Mouse (Mus musculus): ENCODE measurements around the gene Cks1b. TPM values are rescaled to one million over a fixed set of nuclear protein-coding genes. Genes with fewer than 3 reads are reported as not detected.

The Cks1b gene
- total and polyA plus RNA-seq, 2 experiments from 2014 or later = 43.6 to 103 TPM

GRCm38 (mm10) chr3:89393605-89394004, 24.6 kb downstream of the Cks1b start:
- ATAC-seq = peak; percentile 95
- Histone ChIP-seq H3K27ac (peak overlapping the region; percentile 77; the same call in 1 of the 2 replicates), H3K4me1 (ENCODE audit: insufficient read depth, low read length) (peaks cover 41% of the 10 kb centered on the region)

GRCm38 (mm10) chr3:89392871-89393311, 25.3 kb downstream of the Cks1b start:
- Histone ChIP-seq H3K27ac (peak overlapping the region; percentile 58; the same call in 1 of the 2 replicates), H3K9ac (replicated peaks; ENCODE audit: low read length) (peak overlapping the region; percentile 37; the same call in 1 of the 2 replicates), H3K4me2 (ENCODE audit: low read depth, low read length) (peak overlapping the region; percentile 100), H3K4me3 (ENCODE audit: low read length) (peak overlapping the region; percentile 48), H3K9me3 (ENCODE audit: low read length) (no peaks in the 10 kb centered on the region), H3K27me3 (ENCODE audit: insufficient read depth, low read length) (no peaks in the 10 kb centered on the region), H3K36me3 (ENCODE audit: insufficient read depth, low read length) (no peaks in the 10 kb centered on the region), H3K4me1 (ENCODE audit: insufficient read depth, low read length) (peaks cover 41% of the 10 kb centered on the region)
- ATAC-seq (no peak), DNase-seq (ENCODE audit: low spot score) (no peak)
- no peak for TF ChIP-seq CTCF (IDR thresholded peaks at IDR 0.05; ENCODE audit: low read depth)
- WGBS = 0% methylated on average over 20 of the region's 24 CpGs

More at GRCm38 (mm10) chr3:89393605-89394004, 24.6 kb downstream of the Cks1b start:
- Histone ChIP-seq H3K4me2 (ENCODE audit: low read depth, low read length) (peak overlapping the region; percentile 100), H3K27me3 (ENCODE audit: insufficient read depth, low read length) (no peaks in the 10 kb centered on the region), H3K36me3 (ENCODE audit: insufficient read depth, low read length) (no peaks in the 10 kb centered on the region), H3K4me3 (ENCODE audit: low read length) (peak overlapping the region; percentile 48), H3K9me3 (ENCODE audit: low read length) (no peaks in the 10 kb centered on the region), H3K9ac (replicated peaks; ENCODE audit: low read length) (peak overlapping the region; percentile 47)
- WGBS = 0% methylated on average over 15 of the region's 15 CpGs
- TF ChIP-seq CTCF (IDR thresholded peaks at IDR 0.05; ENCODE audit: low read depth) = no peak
- peak; percentile 96 for DNase-seq (ENCODE audit: low spot score)

GRCm38 (mm10) chr3:89391663-89392511, 26.3 kb downstream of the Cks1b start:
- Histone ChIP-seq H3K9me3 (ENCODE audit: low read length) (no peaks in the 10 kb centered on the region), H3K36me3 (ENCODE audit: insufficient read depth, low read length) (no peaks in the 10 kb centered on the region), H3K4me3 (ENCODE audit: low read length) (peak overlapping the region; percentile 48), H3K4me1 (ENCODE audit: insufficient read depth, low read length) (peaks cover 41% of the 10 kb centered on the region), H3K4me2 (ENCODE audit: low read depth, low read length) (peak overlapping the region; percentile 100), H3K27me3 (ENCODE audit: insufficient read depth, low read length) (no peaks in the 10 kb centered on the region), H3K27ac (peak overlapping the region; percentile 58; the same call in 1 of the 2 replicates), H3K9ac (replicated peaks; ENCODE audit: low read length) (peak overlapping the region; percentile 63)
- WGBS = under 1% methylated on average over 53 of the region's 56 CpGs
- peak; percentile 55 for DNase-seq (ENCODE audit: low spot score)
- ATAC-seq = no peak
- TF ChIP-seq CTCF (IDR thresholded peaks at IDR 0.05; ENCODE audit: low read depth) = no peak

GRCm38 (mm10) chr3:89390699-89391662, 27.2 kb downstream of the Cks1b start:
- WGBS = 9% methylated on average over 19 of the region's 19 CpGs
- no peak for DNase-seq (ENCODE audit: low spot score)
- H3K4me1 ChIP-seq (ENCODE audit: insufficient read depth, low read length) = peaks cover 37% of the 10 kb centered on the region

GRCm38 (mm10) chr3:89390111-89390515, 28.1 kb downstream of the Cks1b start:
- 17% methylated on average over 5 of the region's 5 CpGs for WGBS

More at GRCm38 (mm10) chr3:89390699-89391662, 27.2 kb downstream of the Cks1b start:
- ATAC-seq = no peak
- Histone ChIP-seq H3K36me3 (ENCODE audit: insufficient read depth, low read length) (no peaks in the 10 kb centered on the region), H3K9me3 (ENCODE audit: low read length) (no peaks in the 10 kb centered on the region), H3K27me3 (ENCODE audit: insufficient read depth, low read length) (no peaks in the 10 kb centered on the region), H3K4me2 (ENCODE audit: low read depth, low read length) (peak overlapping the region; percentile 100), H3K4me3 (ENCODE audit: low read length) (peak overlapping the region; percentile 48), H3K27ac (0 out of 2 replicates have a peak overlapping the region, but pooled peaks have one; percentile 58), H3K9ac (replicated peaks; ENCODE audit: low read length) (peak overlapping the region; percentile 63; the same call in 1 of the 2 replicates)
- TF ChIP-seq CTCF (IDR thresholded peaks at IDR 0.05; ENCODE audit: low read depth) = no peak

More at GRCm38 (mm10) chr3:89390111-89390515, 28.1 kb downstream of the Cks1b start:
- Histone ChIP-seq H3K4me2 (ENCODE audit: low read depth, low read length) (no peak overlapping the region), H3K36me3 (ENCODE audit: insufficient read depth, low read length) (no peaks in the 10 kb centered on the region), H3K9me3 (ENCODE audit: low read length) (no peaks in the 10 kb centered on the region), H3K9ac (replicated peaks; ENCODE audit: low read length) (no peak overlapping the region), H3K27me3 (ENCODE audit: insufficient read depth, low read length) (no peaks in the 10 kb centered on the region), H3K4me3 (ENCODE audit: low read length) (no peak overlapping the region), H3K4me1 (ENCODE audit: insufficient read depth, low read length) (peaks cover 28% of the 10 kb centered on the region), H3K27ac (no peak overlapping the region)
- no peak for TF ChIP-seq CTCF (IDR thresholded peaks at IDR 0.05; ENCODE audit: low read depth)
- peak; percentile 51 for DNase-seq (ENCODE audit: low spot score)
- no peak for ATAC-seq
